8 mouse cellular contexts compared by ENCODE assay signal in genomic region chr3:82274945-82275821, GRCm38 (mm10).
DNase-seq lines count a peak whose midpoint lies in the region; ATAC-seq and TF ChIP-seq lines count a peak whose summit lies in the region.

No protein-coding gene starts in this region.

- TF ChIP-seq POLR2A in spleen, adult 2 months (IDR thresholded peaks at IDR 0.05; ENCODE audit: low read depth, low read length): no peak

- H3K9ac ChIP-seq in hindbrain, embryonic 15.5 days: no peak overlapping the region
- no peak overlapping the region for H3K9ac ChIP-seq in stomach, embryonic 15.5 days

- no peak for TF ChIP-seq CTCF in spleen, adult 2 months (IDR thresholded peaks at IDR 0.05; ENCODE audit: extremely low read depth, insufficient read depth, insufficient read length, insufficient replicate concordance)

- H3K27me3 ChIP-seq in spleen, adult 2 months (ENCODE audit: control insufficient read depth, insufficient read depth, low read length): no peaks in the 10 kb centered on the region
- no peaks in the 10 kb centered on the region for H3K27me3 ChIP-seq in hindbrain, embryonic 15.5 days
- no peaks in the 10 kb centered on the region for H3K27me3 ChIP-seq in stomach, embryonic 15.5 days (replicated peaks)

- intact Hi-C loops in left cerebral cortex, postnatal 4 days (cut with DNase I): no loop called here

- peak; percentile 57 for ATAC-seq in hindbrain, embryonic 15.5 days (ENCODE audit: low FRiP score, low read depth)
- ATAC-seq in stomach, embryonic 15.5 days (ENCODE audit: insufficient read depth, low FRiP score, low read depth): peak; percentile 56; the same call in 1 of the 2 replicates

- no peaks in the 10 kb centered on the region for H3K4me1 ChIP-seq in spleen, adult 2 months (ENCODE audit: control insufficient read depth, insufficient read depth, insufficient read length)
- peaks cover 19% of the 10 kb centered on the region for H3K4me1 ChIP-seq in hindbrain, embryonic 15.5 days (replicated peaks)
- H3K4me1 ChIP-seq in stomach, embryonic 15.5 days: peaks cover 7% of the 10 kb centered on the region; the same call in 1 of the 2 replicates

- H3K4me2 ChIP-seq in hindbrain, embryonic 15.5 days: 0 out of 2 replicates have a peak overlapping the region, but pooled peaks have one; percentile 11
- no peak overlapping the region for H3K4me2 ChIP-seq in stomach, embryonic 15.5 days

- no peaks in the 10 kb centered on the region for H3K9me3 ChIP-seq in hindbrain, embryonic 15.5 days
- H3K9me3 ChIP-seq in stomach, embryonic 15.5 days: no peaks in the 10 kb centered on the region

- no peak overlapping the region for H3K4me3 ChIP-seq in spleen, adult 2 months (ENCODE audit: extremely low read depth, insufficient read depth, insufficient read length)
- no peak overlapping the region for H3K4me3 ChIP-seq in hindbrain, embryonic 15.5 days
- no peak overlapping the region for H3K4me3 ChIP-seq in stomach, embryonic 15.5 days (replicated peaks)

- no peaks in the 10 kb centered on the region for H3K36me3 ChIP-seq in spleen, adult 2 months (ENCODE audit: control insufficient read depth, insufficient read depth, low read length)
- no peaks in the 10 kb centered on the region for H3K36me3 ChIP-seq in hindbrain, embryonic 15.5 days
- no peaks in the 10 kb centered on the region for H3K36me3 ChIP-seq in stomach, embryonic 15.5 days

- DNase-seq in adrenal gland, postnatal 14 days: peak; percentile 17
- no peak for DNase-seq in adrenal gland, postnatal 4 days (ENCODE audit: low spot score in 2 of 2)
- DNase-seq in spleen, adult 2 months (ENCODE audit: low read depth in 1 of 2, low spot score in 2 of 2): no peak
- DNase-seq in spleen, postnatal 10 days (ENCODE audit: low spot score in 2 of 2): no peak
- DNase-seq in left cerebral cortex, postnatal 4 days: peak; percentile 42
- DNase-seq in ovary, adult 18-20 months (ENCODE audit: low spot score): no peak

- 72% methylated on average over 7 of the region's 7 CpGs for whole genome bisulfite sequencing in spleen, adult 2 months
- WGBS in hindbrain, embryonic 15.5 days: 37% methylated on average over 7 of the region's 7 CpGs
- 30% methylated on average over 7 of the region's 7 CpGs for WGBS in stomach, embryonic 15.5 days

- peak overlapping the region; percentile 9; the same call in 1 of the 2 replicates for H3K27ac ChIP-seq in spleen, adult 2 months (ENCODE audit: insufficient read depth, low read length)
- peak overlapping the region; percentile 75 for H3K27ac ChIP-seq in hindbrain, embryonic 15.5 days (replicated peaks)
- H3K27ac ChIP-seq in stomach, embryonic 15.5 days: peak overlapping the region; percentile 65

Comparison
In these comparisons a context has a peak if more than half of its experiments do, and no peak if none do; other contexts are left out.
1. DNase-seq: peak in adrenal gland, postnatal 14 days (single experiment) and left cerebral cortex, postnatal 4 days (single experiment); none in adrenal gland, postnatal 4 days (0 of 2), spleen, adult 2 months (0 of 2), spleen, postnatal 10 days (0 of 2) and ovary, adult 18-20 months (single experiment).
2. H3K27ac ChIP-seq: peak in every context shown above with its lines; median percentile 75 in hindbrain, embryonic 15.5 days; 65 in stomach, embryonic 15.5 days; 9 in spleen, adult 2 months.